Mouse (Mus musculus) liver, adult 2 months (tissue): Measurements from ENCODE around the gene Cdc14a.

Experiments
- CTCF ChIP-seq: fragments of 200-500 bp; IDR thresholded peaks from 2 replicates; pipeline ENCODE4 v1.5.1; 2011; ENCODE audit warnings: low read depth, low read length, control low read depth
- POLR2A ChIP-seq: fragments of 200-500 bp; IDR thresholded peaks from 2 replicates; pipeline ENCODE4 v1.6.1; 2011; ENCODE audit warnings: low read length, control low read depth; ENCODE audit not compliant: insufficient read depth; ENCODE audit errors: extremely low read depth

GRCm38 (mm10) chr3:116397976-116398375 is 25.9 kb downstream of the Cdc14a start:
- TF ChIP-seq POLR2A (no peak), CTCF (no peak)
